Mouse (Mus musculus) myocyte (in vitro differentiated cells): ENCODE data around the gene I0C0044D17Rik.

Source experiments
- CEBPB ChIP-seq: IDR thresholded peaks from 2 replicates; pipeline ENCODE4 v1.6.1; 2011; ENCODE audit warnings: mild to moderate bottlenecking, moderate library complexity; ENCODE audit not compliant: poor library complexity, insufficient read depth, severe bottlenecking
- E2F4 ChIP-seq: IDR thresholded peaks from one replicate; pipeline ENCODE4 v1.6.1; 2011; ENCODE audit warnings: mild to moderate bottlenecking, control low read depth, moderate library complexity; ENCODE audit not compliant: insufficient read depth
- MYOD1 ChIP-seq, 3 experiments: IDR thresholded peaks; one replicate each; pipeline ENCODE4 v1.6.1; 2011; ENCODE audit warnings: control low read depth in 2 of 3, low read depth in 2 of 3, mild to moderate bottlenecking in 2 of 3, moderate library complexity in 1 of 3; ENCODE audit not compliant: insufficient read length in 2 of 3, control insufficient read depth in 1 of 3
- MYOG ChIP-seq, 3 experiments: IDR thresholded peaks; one replicate each; pipeline ENCODE4 v1.6.1; 2011; ENCODE audit warnings: control low read depth in 2 of 3, low read depth in 2 of 3, mild to moderate bottlenecking in 2 of 3; ENCODE audit not compliant: insufficient read length in 2 of 3, control insufficient read depth in 1 of 3, insufficient read depth in 1 of 3
- POLR2A ChIP-seq: IDR thresholded peaks from one replicate; pipeline ENCODE4 v1.6.1; 2011; ENCODE audit warnings: low read depth, mild to moderate bottlenecking, control low read depth, moderate library complexity; ENCODE audit not compliant: insufficient read length
- POLR2AphosphoS2 ChIP-seq: IDR thresholded peaks from one replicate; pipeline ENCODE4 v1.6.1; 2011; ENCODE audit warnings: low read depth, control low read depth; ENCODE audit not compliant: insufficient read length
- SRF ChIP-seq: IDR thresholded peaks from one replicate; pipeline ENCODE4 v1.6.1; 2011; ENCODE audit warnings: low read depth; ENCODE audit not compliant: control insufficient read depth, insufficient read length
- TCF12 ChIP-seq: IDR thresholded peaks from one replicate; pipeline ENCODE4 v1.6.1; 2011; ENCODE audit warnings: mild to moderate bottlenecking, control low read depth; ENCODE audit not compliant: poor library complexity, insufficient read depth, severe bottlenecking
- TCF3 ChIP-seq: IDR thresholded peaks from one replicate; pipeline ENCODE4 v1.6.1; 2011; ENCODE audit warnings: low read depth, control low read depth; ENCODE audit not compliant: insufficient read length
- USF1 ChIP-seq: IDR thresholded peaks from one replicate; pipeline ENCODE4 v1.6.1; 2011; ENCODE audit warnings: low read depth, mild to moderate bottlenecking, control low read depth, moderate library complexity

- no peak for TF ChIP-seq MYOG (IDR thresholded peaks at IDR 0.05; ENCODE audit: control insufficient read depth in 1 of 3, insufficient read depth in 1 of 3, insufficient read length in 2 of 3, low read depth in 2 of 3)
- TF ChIP-seq USF1, result no peak
- no peak for TF ChIP-seq POLR2A
- no peak for TF ChIP-seq E2F4
- no peak for TF ChIP-seq MYOD1 (IDR thresholded peaks at IDR 0.05; ENCODE audit: control insufficient read depth in 1 of 3, insufficient read length in 2 of 3, low read depth in 2 of 3)
- no peak for TF ChIP-seq SRF
- no peak for TF ChIP-seq TCF3
- no peak for TF ChIP-seq TCF12
- no peak for TF ChIP-seq CEBPB
- TF ChIP-seq POLR2AphosphoS2, result no peak
Measured at GRCm38 (mm10) chr4:98778219-98778618, 45.4 kb downstream of the I0C0044D17Rik start.
